Mouse (Mus musculus): ENCODE measurements around the gene Lrrc4b.

GRCm38 (mm10) chr7:44461503-44462217 is 32.8 kb downstream of the Lrrc4b start:
- TF ChIP-seq CTCF (IDR thresholded peaks at IDR 0.05; ENCODE audit: control insufficient read depth, insufficient read depth, insufficient read length) (no peak), USF1 (IDR thresholded peaks at IDR 0.05; ENCODE audit: low read depth) (no peak), MAX (IDR thresholded peaks at IDR 0.05) (no peak)
